Mouse (Mus musculus): ENCODE measurements at regions not wholly inside any gene's neighbourhood (a gene's known extent, or its start where the extent isn't known, plus 50 kb on each side); places are given as distances from the start of the nearest gene placed in this dataset.
A peak's percentile ranks its signal among the peaks of the same experiment; 100 is the strongest.
"Not testable (repeated sequence)": the region's sequence is repeated elsewhere in the genome, so short reads cannot be mapped to it uniquely, and the experiment has no call there.

DNA sequence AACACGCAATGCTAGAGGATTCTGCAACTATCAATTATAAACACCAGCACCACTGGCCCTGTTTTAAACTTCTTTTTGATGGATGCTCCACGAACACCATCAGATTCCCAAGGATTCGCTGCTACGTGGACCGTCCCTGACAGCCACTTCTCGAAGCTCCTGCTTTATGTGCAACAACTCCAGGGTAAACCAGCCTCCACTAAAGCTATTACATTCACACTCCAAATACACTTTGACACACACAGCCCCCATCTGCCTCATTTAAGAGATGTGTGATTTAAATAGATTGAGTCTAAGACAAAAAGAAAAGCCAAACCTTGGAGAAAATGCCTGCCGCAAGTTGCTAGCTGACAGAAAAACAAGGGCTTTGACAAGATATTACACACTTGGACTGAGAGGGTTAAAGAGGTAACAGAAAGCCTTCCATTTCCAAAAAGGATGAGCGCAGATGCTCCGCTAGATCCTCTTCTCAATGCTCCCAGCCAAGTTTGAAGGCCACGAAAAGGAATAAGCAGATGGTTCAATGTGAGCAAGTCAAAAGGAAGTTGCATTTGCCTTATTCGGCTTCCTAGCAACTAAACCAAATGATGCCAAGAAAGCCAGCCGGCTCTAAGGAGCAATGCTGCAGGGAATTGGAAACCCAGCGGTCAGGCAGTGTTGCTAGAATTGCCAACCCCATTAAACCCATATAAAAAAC lies 54.0 kb upstream of the Cnep1r1 start:
- DNase-seq (ENCODE audit: low read depth, low spot score): no peak

DNA sequence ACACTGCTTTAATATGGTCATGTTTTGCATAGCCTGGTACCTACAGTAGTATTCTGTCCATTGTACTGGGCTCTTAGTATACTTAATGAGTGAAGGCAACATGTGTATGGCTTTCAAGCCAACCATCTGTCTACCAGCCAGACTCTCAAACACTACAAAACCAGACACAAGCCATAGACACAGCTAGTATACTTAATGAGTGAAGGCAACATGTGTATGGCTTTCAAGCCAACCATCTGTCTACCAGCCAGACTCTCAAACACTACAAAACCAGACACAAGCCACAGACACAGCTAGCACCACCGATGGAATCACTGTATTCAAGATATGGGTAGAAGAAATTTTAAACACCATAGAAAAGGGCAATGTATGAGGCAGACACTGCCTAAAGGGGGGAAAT lies 59.5 kb upstream of the Cnep1r1 start:
- DNase-seq (ENCODE audit: low read depth, low spot score): not testable (repeated sequence)

DNA sequence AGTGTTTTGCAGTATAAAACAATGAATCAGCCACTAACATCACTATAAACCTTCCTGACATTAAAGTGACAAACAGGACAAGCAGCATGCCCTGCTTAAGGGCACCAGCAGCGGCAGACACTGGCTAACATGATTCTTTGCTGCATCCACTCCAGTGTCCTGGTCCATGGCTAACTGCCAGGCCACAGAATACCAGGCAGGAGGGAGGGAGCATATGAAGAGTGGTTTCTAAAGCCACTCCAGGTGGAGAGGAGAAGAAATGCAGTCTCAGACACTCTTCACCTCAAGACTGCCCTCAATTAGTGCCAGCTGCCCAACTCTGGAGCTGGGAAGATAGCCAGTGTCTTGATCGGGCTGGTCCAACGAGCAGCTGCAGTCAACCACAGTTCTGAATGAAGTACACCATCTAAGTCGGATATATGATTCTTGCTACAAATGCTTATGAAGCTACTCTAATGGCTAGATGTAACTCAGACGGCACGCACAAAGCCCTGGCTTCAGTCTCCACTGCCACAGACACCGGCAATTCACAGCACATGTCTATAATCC lies 60.8 kb upstream of the Cnep1r1 start:
- DNase-seq (ENCODE audit: low read depth, low spot score): no peak

DNA sequence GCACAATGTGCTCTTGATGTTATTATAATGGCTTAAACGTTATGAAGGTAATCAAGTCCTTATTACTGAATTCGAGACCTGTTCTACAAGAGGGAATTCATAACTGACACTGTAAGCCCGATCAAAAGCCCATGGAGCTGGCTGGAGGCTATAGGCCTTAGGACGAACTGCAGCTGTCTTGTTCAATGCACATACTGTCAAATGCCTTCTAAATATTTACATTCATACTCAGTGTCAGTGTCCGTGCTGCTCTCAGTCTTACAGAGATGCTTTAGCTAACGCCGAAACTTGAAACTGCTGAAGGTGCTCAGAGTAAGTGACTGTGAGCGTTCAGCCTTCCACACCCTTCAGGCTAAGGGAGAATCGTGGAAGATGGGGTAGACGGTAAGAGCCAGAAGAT lies 67.9 kb upstream of the Cnep1r1 start:
- DNase-seq (ENCODE audit: low read depth, low spot score): no peak

DNA sequence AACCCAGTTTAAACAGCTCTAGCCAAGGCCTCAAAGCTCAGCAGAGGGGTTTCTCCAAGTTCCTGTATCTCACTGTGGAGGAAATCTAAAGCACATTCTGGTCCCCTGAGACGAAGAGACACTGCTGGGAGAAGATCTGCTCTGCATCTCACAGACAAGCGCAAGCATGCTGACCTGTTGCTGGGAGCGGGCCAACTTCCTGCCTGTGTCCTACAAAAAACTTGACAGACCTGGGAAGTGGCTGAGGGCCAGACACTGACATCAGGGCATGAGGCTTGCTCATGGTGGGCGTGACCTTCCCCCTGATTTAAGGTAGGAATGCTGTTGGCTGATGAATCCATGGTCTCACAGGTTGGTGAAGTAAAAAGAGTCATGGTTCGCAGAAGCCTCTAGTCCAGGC lies 69.5 kb upstream of the Cnep1r1 start:
- DNase-seq (ENCODE audit: low read depth, low spot score): no peak

DNA sequence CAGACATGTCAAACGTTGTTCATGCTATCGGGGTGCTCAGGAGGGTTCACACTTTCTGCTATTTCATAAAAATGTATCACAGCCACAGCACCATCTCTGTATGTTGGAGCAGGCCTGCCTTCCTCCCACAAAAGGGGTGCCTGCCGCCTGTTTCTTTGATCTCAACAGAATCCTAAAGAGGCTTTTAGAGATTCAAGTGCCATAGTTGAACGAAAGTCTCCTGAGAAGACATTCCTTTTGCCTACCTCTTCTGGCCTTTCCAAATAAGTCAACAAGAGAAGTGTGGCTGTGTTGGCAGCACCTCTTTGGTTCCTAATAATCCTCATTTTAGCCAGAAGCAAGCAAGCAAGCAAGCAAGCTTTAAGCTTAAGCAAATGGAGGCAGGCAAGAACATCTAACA lies 72.6 kb upstream of the Cnep1r1 start:
- no peak for DNase-seq (ENCODE audit: low read depth, low spot score)

DNA sequence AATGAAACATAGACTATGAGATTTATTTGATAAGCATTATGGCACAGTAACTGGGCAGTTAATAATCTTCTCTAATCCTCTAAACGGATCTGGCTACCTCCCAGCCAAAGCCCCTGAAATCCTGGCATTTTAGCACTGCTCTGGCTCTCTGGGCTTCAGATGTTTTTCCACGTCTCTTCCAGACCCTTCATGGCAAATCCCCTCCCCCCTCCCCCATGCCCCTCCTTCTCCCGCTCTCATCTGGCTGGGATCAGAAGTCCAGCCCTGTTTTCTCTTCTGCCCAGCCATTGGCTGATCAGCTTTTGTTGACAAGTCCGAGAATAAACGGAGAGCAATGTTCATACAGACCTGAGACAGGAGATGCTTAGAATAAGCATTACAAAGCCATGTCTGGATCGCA lies 79.3 kb upstream of the Cnep1r1 start:
- DNase-seq (ENCODE audit: low read depth, low spot score): no peak

DNA sequence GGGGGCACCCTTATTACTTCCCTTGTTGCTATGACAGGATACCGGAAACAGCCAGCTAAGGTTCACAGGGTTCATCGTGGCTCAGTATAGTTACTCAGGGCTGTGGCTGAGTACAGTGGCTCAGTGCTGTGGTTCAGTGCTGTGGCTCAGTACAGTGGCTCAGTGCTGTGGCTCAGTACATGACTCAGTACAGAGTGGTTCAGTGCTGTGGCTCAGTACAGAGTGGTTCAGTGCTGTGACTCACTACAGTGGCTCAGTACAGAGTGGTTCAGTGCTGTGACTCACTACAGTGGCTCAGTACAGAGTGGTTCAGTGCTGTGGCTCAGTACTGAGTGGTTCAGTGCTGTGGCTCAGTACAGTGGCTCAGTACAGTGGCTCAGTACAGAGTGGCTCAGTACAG lies 78.6 kb upstream of the Zfp423 start:
- DNase-seq (ENCODE audit: low read depth, low spot score): no peak

DNA sequence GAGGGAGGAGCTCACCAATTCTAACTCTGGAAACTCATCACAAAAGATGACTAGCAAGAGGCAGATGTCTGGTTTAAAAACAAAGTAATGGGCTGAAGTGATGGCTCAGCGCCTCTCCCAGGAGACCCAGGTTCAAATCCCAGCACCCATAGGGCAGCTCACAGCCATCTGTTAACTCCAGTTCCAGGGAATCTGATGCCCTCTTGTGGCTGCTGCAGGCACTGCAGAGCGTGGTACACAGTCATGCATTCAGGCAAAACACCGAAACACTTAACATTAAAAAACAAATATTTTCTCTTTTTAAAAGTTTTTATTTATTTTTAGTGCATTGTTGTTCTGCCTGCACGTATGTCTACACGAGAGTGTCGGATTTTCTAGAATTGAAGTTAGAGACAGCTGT lies 73.7 kb upstream of the Zfp423 start:
- DNase-seq (ENCODE audit: low read depth, low spot score): no peak

DNA sequence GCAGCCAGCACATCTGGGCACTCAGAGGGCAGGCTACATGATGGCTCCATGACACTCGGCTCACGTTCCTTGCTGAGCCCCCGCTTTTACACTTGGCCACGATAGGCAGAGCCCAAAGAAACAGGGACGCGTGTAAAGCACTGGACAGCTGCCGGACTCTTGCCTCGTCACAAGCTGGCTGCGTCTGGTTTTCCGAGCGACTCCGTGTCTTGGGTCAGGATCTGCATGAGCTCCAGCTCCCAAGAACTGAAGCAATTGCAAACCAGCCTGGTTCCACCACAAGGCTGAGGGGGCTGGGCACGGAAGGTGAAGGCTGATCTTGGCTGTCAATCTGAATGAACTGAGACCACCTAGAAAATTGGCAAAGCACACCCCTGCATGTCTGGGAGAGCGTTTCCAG lies 65.1 kb upstream of the Zfp423 start:
- no peak for DNase-seq (ENCODE audit: low read depth, low spot score)

DNA sequence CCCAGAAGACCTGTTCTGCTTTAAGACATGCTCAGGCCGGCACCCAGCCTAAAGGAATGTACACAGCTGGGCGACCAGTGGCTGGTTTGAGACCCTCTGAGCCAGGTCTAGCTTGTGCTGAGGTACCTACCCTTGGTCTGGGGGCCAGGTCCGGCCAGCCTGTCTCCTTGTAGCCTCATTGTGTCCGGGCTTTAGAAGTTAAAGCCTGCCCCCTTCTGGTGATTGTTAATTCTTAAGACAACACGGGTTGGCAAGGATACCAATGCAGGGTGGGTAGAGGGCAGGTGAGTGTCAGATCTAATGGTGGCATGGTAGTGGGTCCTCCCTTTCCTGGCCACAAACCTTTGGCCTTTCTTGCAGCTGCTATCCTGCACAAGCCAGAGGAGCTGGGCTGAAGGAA lies 64.0 kb upstream of the Zfp423 start:
- peak; percentile 72 for DNase-seq (ENCODE audit: low read depth, low spot score)

DNA sequence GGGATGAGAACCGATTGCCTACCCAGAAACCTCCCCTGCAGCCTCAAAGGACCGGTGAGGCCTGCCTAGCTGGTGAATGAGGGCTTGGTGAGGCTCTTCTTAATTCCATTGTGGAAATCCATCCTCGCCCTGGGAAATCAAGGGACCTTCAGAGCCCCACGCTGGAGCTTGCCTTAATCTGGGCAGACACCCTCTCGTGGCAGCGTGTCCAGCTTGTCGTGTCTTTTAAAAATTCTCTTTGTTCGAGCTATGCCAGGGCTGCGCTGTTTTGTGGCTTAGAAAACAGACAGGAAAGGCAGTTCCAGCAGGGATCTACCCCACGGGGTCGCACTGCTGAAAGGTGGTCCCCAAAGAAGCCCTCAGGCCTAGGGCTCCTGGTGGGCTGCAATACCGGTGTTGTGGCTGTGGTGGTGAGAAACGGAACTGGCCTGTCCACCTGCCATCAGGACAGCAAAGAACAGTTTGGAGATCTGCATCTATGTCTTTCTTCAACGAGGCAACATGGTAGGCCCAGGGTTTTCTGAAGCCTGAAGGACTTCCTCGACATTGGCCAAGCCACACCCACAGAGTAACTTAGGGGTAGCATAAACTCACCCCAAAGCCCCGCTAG lies 63.5 kb upstream of the Zfp423 start:
- no peak for DNase-seq (ENCODE audit: low read depth, low spot score)

DNA sequence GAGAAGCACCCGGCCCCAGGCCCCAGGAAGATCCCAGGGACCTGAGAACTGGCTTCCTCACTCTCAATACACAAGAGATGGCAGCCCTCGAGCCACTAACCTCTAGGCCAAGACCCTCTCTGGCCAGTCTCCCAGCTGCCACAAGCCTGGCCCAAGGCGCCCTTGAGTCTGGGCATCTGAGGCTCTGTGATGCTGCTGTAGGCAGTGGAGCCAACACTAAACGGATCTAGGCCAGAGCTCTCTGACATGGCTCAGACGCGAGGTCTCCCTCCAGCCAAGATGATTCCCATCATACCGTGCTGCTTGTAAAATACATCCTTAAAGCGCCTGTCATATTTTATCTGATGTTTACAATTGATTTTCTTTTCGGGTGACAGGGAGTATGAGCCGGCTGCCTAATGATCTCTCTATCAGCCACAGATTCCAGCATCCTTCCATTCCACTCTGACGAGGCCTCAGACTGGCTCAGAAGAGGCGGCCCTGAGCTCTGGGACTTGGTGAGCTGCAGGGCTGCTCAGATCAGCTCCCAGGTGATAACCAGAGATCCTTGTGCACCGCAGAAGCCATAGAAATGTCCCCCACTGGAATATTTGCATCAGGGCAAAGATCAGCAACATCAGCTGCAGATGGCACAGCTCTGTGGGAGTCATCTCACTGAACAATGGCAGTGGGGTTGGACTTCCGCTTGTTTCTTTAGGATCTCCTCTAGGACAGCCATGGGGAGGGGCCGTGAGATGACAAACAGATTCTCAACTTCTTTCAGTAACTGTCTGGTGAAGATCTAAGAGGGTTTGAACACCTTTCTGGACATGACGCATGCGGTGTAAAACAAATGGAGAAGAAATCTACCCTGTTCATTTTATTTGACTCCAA lies 60.1 kb upstream of the Zfp423 start:
- DNase-seq (ENCODE audit: low read depth, low spot score): no peak

DNA sequence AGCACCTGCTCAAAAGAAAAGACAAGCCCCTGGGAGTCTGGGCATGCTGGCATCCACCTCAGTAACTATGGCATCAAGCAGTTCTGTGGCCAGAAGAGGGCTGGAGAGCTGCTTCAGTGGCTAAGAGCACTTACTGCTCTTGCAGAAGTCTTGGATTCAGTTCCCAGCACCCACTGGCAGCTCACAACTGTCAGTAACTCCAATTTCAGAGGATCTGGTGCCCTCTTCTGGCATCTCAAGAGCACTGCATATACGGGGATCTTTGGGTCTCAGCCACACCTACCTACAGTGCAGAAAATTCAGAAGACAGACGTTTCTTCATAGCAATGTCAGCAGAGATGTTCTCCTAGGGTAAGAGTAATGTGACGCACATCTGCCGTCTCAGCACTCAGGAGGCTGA lies 59.1 kb upstream of the Zfp423 start:
- DNase-seq (ENCODE audit: low read depth, low spot score): no peak

DNA sequence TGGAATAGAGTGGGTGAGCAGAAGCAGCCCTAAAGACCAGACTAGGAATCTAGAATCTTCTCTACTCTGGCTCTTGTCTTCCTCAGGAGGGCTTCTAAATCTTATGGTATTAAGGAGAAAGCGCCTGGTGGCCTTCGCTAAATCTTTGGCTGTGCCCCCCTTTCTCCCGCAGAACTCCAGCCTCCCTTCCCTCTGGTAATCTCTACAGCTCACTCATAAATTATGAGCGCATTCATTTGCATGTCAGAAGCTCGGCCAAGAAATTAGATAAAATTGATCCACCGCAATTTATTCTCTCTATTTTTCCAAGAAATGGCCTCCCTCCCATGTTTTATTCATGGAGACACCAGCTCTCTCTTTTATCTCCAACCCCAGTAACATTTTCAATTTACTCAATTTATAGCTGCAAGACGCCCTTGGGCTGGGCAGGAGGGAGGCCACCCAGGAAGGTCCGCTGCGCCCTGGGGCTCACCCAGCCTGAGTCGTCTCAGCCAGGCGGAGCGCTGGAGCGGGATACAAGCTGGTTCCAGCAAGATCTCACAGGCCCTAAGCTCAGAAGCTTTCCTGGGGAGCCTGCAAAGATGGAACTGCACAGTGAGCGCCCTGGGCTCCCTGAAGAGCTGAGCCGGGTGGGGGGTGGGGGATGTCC lies 52.9 kb upstream of the Zfp423 start:
- DNase-seq (ENCODE audit: low read depth, low spot score): no peak

DNA sequence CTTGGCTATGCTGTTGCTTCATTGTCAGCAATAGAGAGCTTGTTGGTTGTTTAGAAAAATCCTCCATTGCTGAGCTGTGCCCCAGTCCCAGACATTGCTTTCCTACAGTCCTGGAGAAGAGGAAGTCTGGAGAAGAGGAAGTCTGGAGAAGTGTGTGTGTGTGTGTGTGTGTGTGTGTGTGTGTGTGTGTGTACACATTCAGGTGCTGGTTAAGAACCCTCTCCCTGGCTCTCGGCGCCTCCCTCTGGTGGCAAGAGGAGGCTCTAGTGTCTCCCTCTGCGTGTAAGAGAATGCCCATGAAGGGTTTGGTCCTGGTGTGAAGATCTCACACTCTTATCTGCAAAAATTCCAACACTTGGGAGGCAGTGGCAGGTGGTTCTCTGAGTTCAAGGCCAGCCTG lies 51.2 kb upstream of the Zfp423 start:
- DNase-seq (ENCODE audit: low read depth, low spot score): peak; percentile 24

DNA sequence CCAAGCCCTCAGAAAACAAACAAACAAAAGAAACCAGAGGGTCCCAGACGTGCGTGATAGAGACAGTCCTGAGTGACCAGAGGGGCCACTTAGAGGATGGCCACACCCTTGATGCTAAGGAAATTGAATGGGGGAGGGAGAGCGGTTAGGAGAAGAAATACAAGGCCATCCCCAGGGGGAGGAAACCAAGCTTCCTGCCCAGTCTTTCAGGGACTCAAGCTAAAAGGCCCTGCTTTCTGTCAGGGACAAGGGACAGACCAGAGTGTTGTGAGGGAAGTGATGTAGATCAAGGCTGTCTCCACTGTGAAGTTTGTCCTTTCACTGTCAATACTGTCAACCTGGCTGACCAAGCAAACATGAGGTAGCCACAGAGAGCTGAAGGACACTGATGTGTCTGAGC lies 50.5 kb upstream of the Zfp423 start:
- DNase-seq (ENCODE audit: low read depth, low spot score): no peak

Measured in forelimb bud, embryonic 11.5 days (tissue).